Mouse (Mus musculus) kidney, embryonic 14.5 days (tissue): Measurements from ENCODE around the gene Igf2. TPM values are rescaled to one million over a fixed set of nuclear protein-coding genes. Genes with fewer than 3 reads are reported as not detected.
A peak's percentile ranks its signal among the peaks of the same experiment; 100 is the strongest.

ENCODE experiments used
- ATAC-seq: fragments of 200-750 bp; cut with Nextera tagmentation; 2 replicates; pipeline ENCODE4 v1.8.0; 2017; ENCODE audit warnings: moderate number of reproducible peaks, mild to moderate bottlenecking, moderate TSS enrichment, moderate library complexity; ENCODE audit not compliant: low FRiP score, low TSS enrichment
- H3K27ac ChIP-seq: fragments of 300-500 bp; sonication (generic); 2 replicates; pipeline ENCODE4 v1.5.1; 2014; ENCODE audit warnings: low read depth, mild to moderate bottlenecking, low read length, moderate library complexity, mixed read lengths
- H3K27me3 ChIP-seq: fragments of 300-500 bp; sonication (generic); 2 replicates; pipeline ENCODE4 v1.6.1; 2014; ENCODE audit warnings: mild to moderate bottlenecking, low read length; ENCODE audit not compliant: control insufficient read depth, insufficient read depth
- H3K36me3 ChIP-seq: fragments of 300-500 bp; sonication (generic); 2 replicates; pipeline ENCODE4 v1.6.1; 2014; ENCODE audit warnings: low read length, mixed read lengths; ENCODE audit not compliant: control insufficient read depth, insufficient read depth
- H3K4me1 ChIP-seq: fragments of 300-500 bp; sonication (generic); 2 replicates; pipeline ENCODE4 v1.6.1; 2014; ENCODE audit warnings: low read length, mixed read lengths; ENCODE audit not compliant: control insufficient read depth, insufficient read depth
- H3K4me2 ChIP-seq: fragments of 300-500 bp; sonication (generic); replicated peaks from 2 replicates; pipeline ENCODE4 v1.6.1; 2014; ENCODE audit warnings: low read depth, mild to moderate bottlenecking, low read length
- H3K4me3 ChIP-seq: fragments of 300-500 bp; sonication (generic); 2 replicates; pipeline ENCODE4 v1.5.1; 2014; ENCODE audit warnings: mild to moderate bottlenecking, low read length
- H3K9ac ChIP-seq: fragments of 300-500 bp; sonication (generic); 2 replicates; pipeline ENCODE4 v1.6.1; 2014; ENCODE audit warnings: low read depth, mild to moderate bottlenecking, low read length, moderate library complexity
- H3K9me3 ChIP-seq: fragments of 300-500 bp; sonication (generic); 2 replicates; pipeline ENCODE4 v1.6.1; 2016; ENCODE audit warnings: low read length; ENCODE audit not compliant: control insufficient read depth
- WGBS: fragments of 180-500 bp; shearing (Covaris S2); extraction: QIAGEN DNeasy Blood & Tissue Kit; methylation state at CpG from one replicate; pipeline ENCODE4 v1.1.7; 2014; 5-methylcytosine and 5-hydroxymethylcytosine counted together
- microRNA counts: library from miRNA; unstranded; fragments of <30 nt; microRNA quantifications from one replicate; lab custom pipeline; 2017
- microRNA-seq: library from miRNA; unstranded; fragments of <30 nt; microRNA quantifications from one replicate; pipeline ENCODE4, GENCODE M21; 2016
- polyA plus RNA-seq: library from polyadenylated mRNA; unstranded; fragments of >200 nt; fragmentation: Nextera tagmentation; extraction: Ambion mirVana; gene quantifications from 2 replicates; pipeline ENCODE4 v1.2.1, GENCODE M21; 2014

Igf2 gene
- polyA plus RNA-seq, 1 experiment from 2014 or later, result 715 TPM

- WGBS, result 65% methylated on average over 2 of the region's 2 CpGs
- H3K4me2 ChIP-seq, result no peak overlapping the region
- no peak for ATAC-seq
- no peak overlapping the region for H3K4me3 ChIP-seq
- H3K27me3 ChIP-seq, result no peaks in the 10 kb centered on the region
- no peak overlapping the region for H3K9ac ChIP-seq
- peaks cover 29% of the 10 kb centered on the region for H3K4me1 ChIP-seq
- no peaks in the 10 kb centered on the region for H3K9me3 ChIP-seq
- no peaks in the 10 kb centered on the region for H3K36me3 ChIP-seq
- H3K27ac ChIP-seq, result no peak overlapping the region
Measured at GRCm38 (mm10) chr7:142613077-142613476, 53.5 kb downstream of the Igf2 start.

GRCm38 (mm10) chr7:142610627-142611406 lies 55.8 kb downstream of the Igf2 start:
- peak; percentile 98 for ATAC-seq
- peak overlapping the region; percentile 87 for H3K27ac ChIP-seq
- H3K27me3 ChIP-seq, result no peaks in the 10 kb centered on the region
- H3K9me3 ChIP-seq, result no peaks in the 10 kb centered on the region
- H3K4me1 ChIP-seq, result peaks cover 29% of the 10 kb centered on the region
- H3K4me2 ChIP-seq, result peak overlapping the region; percentile 29
- peak overlapping the region; percentile 44; the same call in 1 of the 2 replicates for H3K9ac ChIP-seq
- 0 out of 2 replicates have a peak overlapping the region, but pooled peaks have one; percentile 1 for H3K4me3 ChIP-seq
- no peaks in the 10 kb centered on the region for H3K36me3 ChIP-seq
- 2% methylated on average over 12 of the region's 12 CpGs for WGBS

DNA sequence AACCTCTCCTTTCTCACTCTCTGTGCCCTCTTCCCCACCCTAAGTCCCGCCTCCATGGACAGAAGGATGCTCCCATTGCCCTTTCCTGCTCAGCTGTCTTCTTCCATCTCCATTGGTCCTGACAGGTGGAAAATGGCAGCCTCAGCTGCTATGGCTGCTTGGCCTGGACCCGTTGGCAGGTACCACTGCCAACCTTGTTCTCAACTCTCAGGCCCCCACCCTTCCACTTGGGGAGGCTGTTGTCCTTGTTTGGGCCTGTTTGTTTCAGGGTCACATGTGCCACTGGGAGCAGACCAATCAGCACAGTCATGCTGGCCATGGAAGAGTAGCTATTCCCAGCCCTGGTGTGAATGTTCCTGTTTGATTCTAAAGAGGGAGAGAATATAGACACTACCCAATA lies 65.7 kb downstream of the Igf2 start:
- Histone ChIP-seq H3K36me3 (no peaks in the 10 kb centered on the region), H3K4me1 (peaks cover 11% of the 10 kb centered on the region; the same call in 1 of the 2 replicates), H3K27ac (no peak overlapping the region), H3K9ac (no peak overlapping the region), H3K4me2 (no peak overlapping the region), H3K4me3 (no peak overlapping the region), H3K27me3 (no peaks in the 10 kb centered on the region), H3K9me3 (no peaks in the 10 kb centered on the region)
- 87% methylated on average over 2 of the region's 2 CpGs for WGBS
- no peak for ATAC-seq

MicroRNA genes within 50 kb of the gene (microRNA counts, 519-probe panel; counts per million panel counts)
- not detected for microRNA mmu-miR-483 (lab: Ali Mortazavi, UCI)

Small RNAs within 50 kb of the gene (microRNA-seq; reads per million reads assigned to microRNA genes)
- gene Mir483, result 2,379 reads per million, percentile 85 among the genes with 10 or more reads in this experiment

Other genes starting within 250 kb of the Igf2 start
- gene Syt8, start 232.0 kb downstream of the Igf2 start, polyA plus RNA-seq, result not detected in 2 replicates
- gene Tnni2, start 225.0 kb downstream of the Igf2 start, polyA plus RNA-seq, result 3.1 and 3.7 TPM in 2 replicates
- gene Lsp1, start 206.0 kb downstream of the Igf2 start, polyA plus RNA-seq, result 92.8 and 124 TPM in 2 replicates
- 3.2 and 3.5 TPM in 2 replicates for gene Tnnt3, start 168.0 kb downstream of the Igf2 start, polyA plus RNA-seq
- gene Mrpl23, start 134.1 kb downstream of the Igf2 start, polyA plus RNA-seq, result 30.3 and 33.4 TPM in 2 replicates
- gene Gm49394, start 3.1 kb upstream of the Igf2 start, polyA plus RNA-seq, result not detected in 2 replicates
- gene Ins2, start 76.6 kb upstream of the Igf2 start, polyA plus RNA-seq, result 0.81 TPM in 1 of 2 replicates, not detected in the other